Mouse (Mus musculus): ENCODE measurements at regions not wholly inside any gene's neighbourhood (a gene's known extent, or its start where the extent isn't known, plus 50 kb on each side); places are given as distances from the start of the nearest gene placed in this dataset.

- ATAC-seq, result no peak
These were observed 186.6 kb upstream of the Hes1 start for GRCm38 (mm10) chr16:29877372-29878123.

GRCm38 (mm10) chr16:29879665-29880064 lies 184.5 kb upstream of the Hes1 start:
- ATAC-seq, result no peak

- no peak for ATAC-seq
These were observed 182.7 kb upstream of the Hes1 start for GRCm38 (mm10) chr16:29881497-29881896.

GRCm38 (mm10) chr16:29882226-29882972 lies 181.8 kb upstream of the Hes1 start:
- ATAC-seq, result no peak

- no peak for ATAC-seq
These were observed 180.8 kb upstream of the Hes1 start for GRCm38 (mm10) chr16:29883252-29883992.

GRCm38 (mm10) chr16:29884899-29885298 lies 179.3 kb upstream of the Hes1 start:
- no peak for ATAC-seq

GRCm38 (mm10) chr16:29886755-29887154 lies 177.4 kb upstream of the Hes1 start:
- no peak for ATAC-seq

GRCm38 (mm10) chr16:29889346-29889745 lies 174.8 kb upstream of the Hes1 start:
- no peak for ATAC-seq

- ATAC-seq, result no peak
These were observed 172.7 kb upstream of the Hes1 start for GRCm38 (mm10) chr16:29891472-29891871.

GRCm38 (mm10) chr16:29893871-29894828 lies 170.0 kb upstream of the Hes1 start:
- ATAC-seq, result no peak

GRCm38 (mm10) chr16:29896393-29896792 lies 167.8 kb upstream of the Hes1 start:
- no peak for ATAC-seq

GRCm38 (mm10) chr16:29903510-29903909 lies 160.7 kb upstream of the Hes1 start:
- no peak for ATAC-seq

- ATAC-seq, result no peak
These were observed 159.9 kb upstream of the Hes1 start for GRCm38 (mm10) chr16:29904183-29904775.

- no peak for ATAC-seq
These were observed 156.9 kb upstream of the Hes1 start for GRCm38 (mm10) chr16:29907331-29907730.

- ATAC-seq, result no peak
These were observed 156.2 kb upstream of the Hes1 start for GRCm38 (mm10) chr16:29908031-29908430.

GRCm38 (mm10) chr16:29909923-29910465 lies 154.2 kb upstream of the Hes1 start:
- no peak for ATAC-seq

GRCm38 (mm10) chr16:29911164-29911571 lies 153.0 kb upstream of the Hes1 start:
- ATAC-seq, result no peak

- ATAC-seq, result no peak
These were observed 150.7 kb upstream of the Hes1 start for GRCm38 (mm10) chr16:29913357-29914010.

- no peak for ATAC-seq
These were observed 148.8 kb upstream of the Hes1 start for GRCm38 (mm10) chr16:29915346-29915745.

- ATAC-seq, result no peak
These were observed 146.2 kb upstream of the Hes1 start for GRCm38 (mm10) chr16:29917989-29918388.

GRCm38 (mm10) chr16:29918396-29918795 lies 145.8 kb upstream of the Hes1 start:
- no peak for ATAC-seq
